Mouse (Mus musculus) bone marrow macrophage, adult 2 months (primary cell): ENCODE measurements around the gene Col1a1.

Source experiments
- CTCF ChIP-seq: IDR thresholded peaks from 2 replicates; pipeline ENCODE4 v1.5.1; 2012; ENCODE audit warnings: low read depth, mild to moderate bottlenecking, low read length, moderate library complexity
- POLR2A ChIP-seq: IDR thresholded peaks from 2 replicates; pipeline ENCODE4 v1.6.1; 2012; ENCODE audit warnings: mild to moderate bottlenecking, low read depth, low read length, borderline replicate concordance

DNA sequence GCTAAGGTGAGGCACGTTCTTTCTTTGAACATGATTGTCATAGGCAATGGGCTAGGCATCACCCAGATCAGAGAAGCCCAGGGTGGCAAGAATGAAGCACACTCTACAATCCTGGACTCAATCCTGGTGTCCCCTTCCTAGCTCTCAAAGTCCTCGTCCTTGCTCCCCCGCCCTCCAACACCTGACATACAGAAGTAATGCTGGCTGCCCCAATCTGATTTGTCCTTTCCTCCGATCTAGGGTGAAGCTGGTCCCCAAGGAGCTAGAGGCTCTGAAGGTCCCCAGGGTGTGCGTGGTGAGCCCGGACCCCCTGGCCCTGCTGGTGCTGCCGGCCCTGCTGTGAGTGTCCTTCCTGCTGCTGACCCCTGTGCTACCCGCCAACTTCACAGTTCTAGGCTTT, 5.8 kb downstream of the Col1a1 start:
- TF ChIP-seq CTCF (no peak), POLR2A (no peak)
